Mouse (Mus musculus) erythroblast, embryonic 14.5 days (primary cell): ENCODE measurements at regions not wholly inside any gene's neighbourhood (a gene's known extent, or its start where the extent isn't known, plus 50 kb on each side); places are given as distances from the start of the nearest gene placed in this dataset.

Experiments used
- GATA1 ChIP-seq: IDR thresholded peaks from 2 replicates; pipeline ENCODE4 v1.6.1; 2012; ENCODE audit warnings: low read length, inconsistent platforms, mixed read lengths
- TAL1 ChIP-seq: IDR thresholded peaks from 3 replicates; pipeline ENCODE4 v1.6.1; 2012; ENCODE audit warnings: low read length, inconsistent platforms, mixed read lengths

DNA sequence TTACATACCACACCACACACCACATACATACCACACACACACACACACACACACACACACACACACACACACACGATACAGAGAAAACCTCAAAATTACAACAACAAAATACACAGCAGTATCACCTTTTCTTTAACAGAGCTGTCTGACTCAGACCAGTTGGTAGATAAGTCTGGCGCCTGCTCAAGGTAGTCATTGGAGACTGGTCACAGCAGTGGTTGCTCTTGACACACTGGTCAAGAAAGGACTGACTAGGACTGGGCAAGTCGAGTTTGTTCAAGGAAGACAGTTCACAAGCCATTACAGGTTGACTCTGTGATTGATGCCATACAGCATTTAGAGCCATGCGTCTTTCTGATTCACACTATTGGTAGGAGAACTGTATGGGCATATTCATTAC lies 78.7 kb upstream of the Klf4 start:
- TF ChIP-seq GATA1 (no peak), TAL1 (no peak)
